Mouse (Mus musculus) embryonic facial prominence, embryonic 11.5 days (tissue): ENCODE results near the gene Phox2a. TPM values are rescaled to one million over a fixed set of nuclear protein-coding genes. Genes with fewer than 3 reads are reported as not detected.

Source experiments
- polyA plus RNA-seq: library from polyadenylated mRNA; unstranded; fragments of >200 nt; fragmentation: Nextera tagmentation; extraction: Ambion mirVana; gene quantifications from 2 replicates; pipeline ENCODE4 v1.2.1, GENCODE M21; 2014

Phox2a gene
- polyA plus RNA-seq, 1 experiment from 2014 or later: 0.34 TPM

Other genes with a start within 250 kb of the Phox2a start
- not detected in 2 replicates for gene Art2b, start 232.7 kb upstream of the Phox2a start, polyA plus RNA-seq
- 35.8 and 38.4 TPM in 2 replicates for gene Clpb, start 154.7 kb upstream of the Phox2a start, polyA plus RNA-seq
- 30.5 and 34.4 TPM in 2 replicates for gene Inppl1, start 19.9 kb downstream of the Phox2a start, polyA plus RNA-seq
- gene Folr2, start 38.9 kb downstream of the Phox2a start, polyA plus RNA-seq: 0.50 TPM in 1 of 2 replicates, not detected in the other
- 85.6 and 92.7 TPM in 2 replicates for gene Anapc15, start 45.4 kb downstream of the Phox2a start, polyA plus RNA-seq
- 0.91 and 4.9 TPM in 2 replicates for gene Folr1, start 52.5 kb downstream of the Phox2a start, polyA plus RNA-seq
- 127 and 149 TPM in 2 replicates for gene Lamtor1, start 87.6 kb downstream of the Phox2a start, polyA plus RNA-seq
- gene Tomt, start 88.0 kb downstream of the Phox2a start, polyA plus RNA-seq: 0.26 and 0.27 TPM in 2 replicates
- 11.0 and 12.1 TPM in 2 replicates for gene Lrrc51, start 115.6 kb downstream of the Phox2a start, polyA plus RNA-seq
- gene Numa1, start 115.8 kb downstream of the Phox2a start, polyA plus RNA-seq: 107 and 110 TPM in 2 replicates
- gene Il18bp, start 200.4 kb downstream of the Phox2a start, polyA plus RNA-seq: 1.6 TPM in 2 replicates
- 26.9 and 28.9 TPM in 2 replicates for gene Rnf121, start 247.2 kb downstream of the Phox2a start, polyA plus RNA-seq
- 23.0 and 23.8 TPM in 2 replicates for gene Xndc1, start 247.2 kb downstream of the Phox2a start, polyA plus RNA-seq
- 1.4 and 1.9 TPM in 2 replicates for gene Xntrpc, start 247.4 kb downstream of the Phox2a start, polyA plus RNA-seq